Mouse (Mus musculus): ENCODE results near the gene Gstt2. TPM values are rescaled to one million over a fixed set of nuclear protein-coding genes. Genes with fewer than 3 reads are reported as not detected.

The Gstt2 gene
- total RNA-seq, 1 experiment, result 17.8 TPM

- in situ Hi-C loops (cut with MboI; ENCODE audit: low sequenced_read_pairs in 2 of 2, unreplicated experiment in 2 of 2), result no loop called here
- TF ChIP-seq CHD2 (IDR thresholded peaks at IDR 0.05; ENCODE audit: low read depth, low read length) (no peak), MAFK (IDR thresholded peaks at IDR 0.05; ENCODE audit: insufficient read depth, low read depth, low read length) (no peak), ZNF384 (IDR thresholded peaks at IDR 0.05; ENCODE audit: low read depth, low read length) (no peak), ZC3H11A (IDR thresholded peaks at IDR 0.05; ENCODE audit: borderline replicate concordance, low read depth, low read length) (no peak), HCFC1 (IDR thresholded peaks at IDR 0.05; ENCODE audit: borderline replicate concordance, insufficient read depth, low read length) (no peak)
- H3K9me3 ChIP-seq (ENCODE audit: control insufficient read depth, insufficient read depth, low read depth, low read length), result no peaks in the 10 kb centered on the region
- no peaks in the 10 kb centered on the region for H3K36me3 ChIP-seq (ENCODE audit: control insufficient read depth, insufficient read depth, low read length, poor library complexity, severe bottlenecking)
- H3K4me3 ChIP-seq (ENCODE audit: insufficient read depth in 1 of 2, low read depth in 1 of 2, low read length in 2 of 2, poor library complexity in 1 of 2, severe bottlenecking in 1 of 2), result no peak overlapping the region
- no peak for DNase-seq (ENCODE audit: low read depth, low spot score)
- H3K4me1 ChIP-seq (ENCODE audit: control insufficient read depth in 2 of 2, insufficient read depth in 2 of 2, low read length in 2 of 2, poor library complexity in 1 of 2), result peaks cover 4 to 17% of the 10 kb centered on the region in 2 experiments
- no peak overlapping the region for H3K27ac ChIP-seq (ENCODE audit: insufficient read depth, low read depth, low read length, poor library complexity, severe bottlenecking)
- no peak overlapping the region for H3K9ac ChIP-seq (ENCODE audit: insufficient read depth, low read depth, low read length, poor library complexity, severe bottlenecking)
Measured at GRCm38 (mm10) chr10:75790773-75791172, 46.5 kb downstream of the Gstt2 start.

GRCm38 (mm10) chr10:75789841-75790240 is 47.4 kb downstream of the Gstt2 start:
- peaks cover 1 to 13% of the 10 kb centered on the region in 2 experiments; a peak in 2 of 4 replicates for H3K4me1 ChIP-seq (ENCODE audit: control insufficient read depth in 2 of 2, insufficient read depth in 2 of 2, low read length in 2 of 2, poor library complexity in 1 of 2)
- TF ChIP-seq ZC3H11A (IDR thresholded peaks at IDR 0.05; ENCODE audit: borderline replicate concordance, low read depth, low read length) (no peak), ZNF384 (IDR thresholded peaks at IDR 0.05; ENCODE audit: low read depth, low read length) (no peak), CHD2 (IDR thresholded peaks at IDR 0.05; ENCODE audit: low read depth, low read length) (no peak), HCFC1 (IDR thresholded peaks at IDR 0.05; ENCODE audit: borderline replicate concordance, insufficient read depth, low read length) (no peak), MAFK (IDR thresholded peaks at IDR 0.05; ENCODE audit: insufficient read depth, low read depth, low read length) (no peak)
- no peak overlapping the region for H3K9ac ChIP-seq (ENCODE audit: insufficient read depth, low read depth, low read length, poor library complexity, severe bottlenecking)
- in situ Hi-C loops (cut with MboI; ENCODE audit: low sequenced_read_pairs in 2 of 2, unreplicated experiment in 2 of 2), result no loop called here
- no peak overlapping the region for H3K4me3 ChIP-seq (ENCODE audit: insufficient read depth in 1 of 2, low read depth in 1 of 2, low read length in 2 of 2, poor library complexity in 1 of 2, severe bottlenecking in 1 of 2)
- H3K27ac ChIP-seq (ENCODE audit: insufficient read depth, low read depth, low read length, poor library complexity, severe bottlenecking), result no peak overlapping the region
- H3K36me3 ChIP-seq (ENCODE audit: control insufficient read depth, insufficient read depth, low read length, poor library complexity, severe bottlenecking), result no peaks in the 10 kb centered on the region
- DNase-seq (ENCODE audit: low read depth, low spot score), result no peak
- H3K9me3 ChIP-seq (ENCODE audit: control insufficient read depth, insufficient read depth, low read depth, low read length), result no peaks in the 10 kb centered on the region

GRCm38 (mm10) chr10:75789081-75789735 is 48.0 kb downstream of the Gstt2 start:
- in situ Hi-C loops (cut with MboI; ENCODE audit: low sequenced_read_pairs in 2 of 2, unreplicated experiment in 2 of 2), result no loop called here
- no peak for TF ChIP-seq ZNF384 (IDR thresholded peaks at IDR 0.05; ENCODE audit: low read depth, low read length)
- TF ChIP-seq ZC3H11A (IDR thresholded peaks at IDR 0.05; ENCODE audit: borderline replicate concordance, low read depth, low read length), result no peak
- TF ChIP-seq CHD2 (IDR thresholded peaks at IDR 0.05; ENCODE audit: low read depth, low read length), result no peak
- TF ChIP-seq HCFC1 (IDR thresholded peaks at IDR 0.05; ENCODE audit: borderline replicate concordance, insufficient read depth, low read length), result no peak
- TF ChIP-seq MAFK (IDR thresholded peaks at IDR 0.05; ENCODE audit: insufficient read depth, low read depth, low read length), result no peak

GRCm38 (mm10) chr10:75788277-75788676 is 48.9 kb downstream of the Gstt2 start:
- Histone ChIP-seq H3K9me3 (ENCODE audit: control insufficient read depth, insufficient read depth, low read depth, low read length) (no peaks in the 10 kb centered on the region), H3K4me1 (ENCODE audit: control insufficient read depth in 2 of 2, insufficient read depth in 2 of 2, low read length in 2 of 2, poor library complexity in 1 of 2) (peaks cover 0 to 5% of the 10 kb centered on the region in 2 experiments; a peak in 1 of 4 replicates), H3K9ac (ENCODE audit: insufficient read depth, low read depth, low read length, poor library complexity, severe bottlenecking) (no peak overlapping the region), H3K27ac (ENCODE audit: insufficient read depth, low read depth, low read length, poor library complexity, severe bottlenecking) (no peak overlapping the region), H3K4me3 (ENCODE audit: insufficient read depth in 1 of 2, low read depth in 1 of 2, low read length in 2 of 2, poor library complexity in 1 of 2, severe bottlenecking in 1 of 2) (no peak overlapping the region), H3K36me3 (ENCODE audit: control insufficient read depth, insufficient read depth, low read length, poor library complexity, severe bottlenecking) (no peaks in the 10 kb centered on the region)
- no peak for DNase-seq (ENCODE audit: low read depth, low spot score)
- TF ChIP-seq MAFK (IDR thresholded peaks at IDR 0.05; ENCODE audit: insufficient read depth, low read depth, low read length) (no peak), CHD2 (IDR thresholded peaks at IDR 0.05; ENCODE audit: low read depth, low read length) (no peak), ZNF384 (IDR thresholded peaks at IDR 0.05; ENCODE audit: low read depth, low read length) (no peak), ZC3H11A (IDR thresholded peaks at IDR 0.05; ENCODE audit: borderline replicate concordance, low read depth, low read length) (no peak), HCFC1 (IDR thresholded peaks at IDR 0.05; ENCODE audit: borderline replicate concordance, insufficient read depth, low read length) (no peak)
- in situ Hi-C loops (cut with MboI; ENCODE audit: low sequenced_read_pairs in 2 of 2, unreplicated experiment in 2 of 2), result no loop called here

More at GRCm38 (mm10) chr10:75789081-75789735, 48.0 kb downstream of the Gstt2 start:
- H3K9me3 ChIP-seq (ENCODE audit: control insufficient read depth, insufficient read depth, low read depth, low read length), result no peaks in the 10 kb centered on the region
- H3K27ac ChIP-seq (ENCODE audit: insufficient read depth, low read depth, low read length, poor library complexity, severe bottlenecking), result no peak overlapping the region
- H3K4me1 ChIP-seq (ENCODE audit: control insufficient read depth in 2 of 2, insufficient read depth in 2 of 2, low read length in 2 of 2, poor library complexity in 1 of 2), result peaks cover 0 to 7% of the 10 kb centered on the region in 2 experiments; a peak in 1 of 4 replicates
- no peak overlapping the region for H3K4me3 ChIP-seq (ENCODE audit: insufficient read depth in 1 of 2, low read depth in 1 of 2, low read length in 2 of 2, poor library complexity in 1 of 2, severe bottlenecking in 1 of 2)
- H3K9ac ChIP-seq (ENCODE audit: insufficient read depth, low read depth, low read length, poor library complexity, severe bottlenecking), result no peak overlapping the region
- no peaks in the 10 kb centered on the region for H3K36me3 ChIP-seq (ENCODE audit: control insufficient read depth, insufficient read depth, low read length, poor library complexity, severe bottlenecking)
- no peak for DNase-seq (ENCODE audit: low read depth, low spot score)

All from ES-E14 (cell line).